Mouse (Mus musculus) gastrocnemius, postnatal 36 days (tissue): ENCODE results near the gene Gstm3. TPM values are rescaled to one million over a fixed set of nuclear protein-coding genes. Genes with fewer than 3 reads are reported as not detected.

Source experiments
- DNase-seq, 2 experiments: peaks; one replicate each; pipeline ENCODE4 v3.0.0; 2022
- intact Hi-C: fragments of 180-260 bp; cut with DNase I; formaldehyde crosslinking; loops from one replicate; pipeline ENCODE4 v1.15.1; 2025
- total RNA-seq, 2 experiments: library from RNA; stranded (reverse); gene quantifications; 2 replicates each; pipeline ENCODE4 v1.2.3; 2021

The Gstm3 gene
- total RNA-seq, 2 experiments from 2014 or later, result not detected

GRCm38 (mm10) chr3:107935268-107935667 lies 33.8 kb downstream of the Gstm3 start:
- intact Hi-C loops, result loop anchor here (5.0 to 10.0 kb wide), 2 partner anchors 127 to 210 kb away; partner anchors contain the start of gene Gnai3
- no peak for DNase-seq

- no peak for DNase-seq
- intact Hi-C loops, result loop anchor here (10.0 kb wide), 1 partner anchor 213 kb away; the partner anchor contains the start of gene Gnai3
These were observed 37.0 kb downstream of the Gstm3 start for GRCm38 (mm10) chr3:107932128-107932527.

GRCm38 (mm10) chr3:107931670-107932069 lies 37.4 kb downstream of the Gstm3 start, which contains the start of gene Gstm7:
Gstm7 (minus strand) TSS chr3:107931817.
- peak; percentile 92 to 95 for DNase-seq
- intact Hi-C loops, result loop anchor here (10.0 kb wide), 1 partner anchor 213 kb away; the partner anchor contains the start of gene Gnai3

GRCm38 (mm10) chr3:107931134-107931533 lies 37.9 kb downstream of the Gstm3 start:
- intact Hi-C loops, result loop anchor here (10.0 kb wide), 1 partner anchor 214 kb away; the partner anchor contains the start of gene Gnai3
- no peak for DNase-seq

- intact Hi-C loops, result loop anchor here (10.0 kb wide), 1 partner anchor 215 kb away; the partner anchor contains the start of gene Gnai3
- no peak for DNase-seq
These were observed 39.4 kb downstream of the Gstm3 start for GRCm38 (mm10) chr3:107929731-107930130.

- no peak for DNase-seq
- intact Hi-C loops, result no loop called here
These were observed 39.8 kb downstream of the Gstm3 start for GRCm38 (mm10) chr3:107929243-107929642.

GRCm38 (mm10) chr3:107928691-107929090 lies 40.4 kb downstream of the Gstm3 start:
- intact Hi-C loops, result no loop called here
- no peak for DNase-seq

GRCm38 (mm10) chr3:107927841-107928240 lies 41.2 kb downstream of the Gstm3 start:
- intact Hi-C loops, result no loop called here
- no peak for DNase-seq

GRCm38 (mm10) chr3:107925335-107925734 lies 43.7 kb downstream of the Gstm3 start:
- intact Hi-C loops, result no loop called here

GRCm38 (mm10) chr3:107920348-107920747 lies 48.7 kb downstream of the Gstm3 start:
- intact Hi-C loops, result no loop called here
- DNase-seq, result no peak

More at GRCm38 (mm10) chr3:107925335-107925734, 43.7 kb downstream of the Gstm3 start:
- no peak for DNase-seq

- DNase-seq, result peak in 1 of 2 experiments; percentile 27
These were observed 51.2 kb downstream of the Gstm3 start for GRCm38 (mm10) chr3:107917783-107918408.

GRCm38 (mm10) chr3:107917097-107917496 lies 52.0 kb downstream of the Gstm3 start:
- DNase-seq, result no peak
- intact Hi-C loops, result no loop called here

More at GRCm38 (mm10) chr3:107917783-107918408, 51.2 kb downstream of the Gstm3 start:
- intact Hi-C loops, result loop anchor here (2.0 kb wide), 1 partner anchor 51 kb away; no protein-coding TSS in a partner anchor

- intact Hi-C loops, result no loop called here
These were observed 52.4 kb downstream of the Gstm3 start for GRCm38 (mm10) chr3:107916674-107917073.

More at GRCm38 (mm10) chr3:107916674-107917073, 52.4 kb downstream of the Gstm3 start:
- DNase-seq, result no peak

Other genes with a start within 250 kb of the Gstm3 start
- gene Csf1, start 208.8 kb downstream of the Gstm3 start, total RNA-seq, result 1 to 10 TPM; 6.0 to 9.7 TPM
- not detected for gene Eps8l3, start 92.1 kb downstream of the Gstm3 start, total RNA-seq
- gene Gstm5, start 73.5 kb downstream of the Gstm3 start, total RNA-seq, result 10 to 100 TPM; 66.3 to 72.8 TPM
- gene Gstm7, start 37.5 kb downstream of the Gstm3 start, total RNA-seq, result 10 to 100 TPM in 1 of 2 experiments, 1 to 10 TPM in 1; 6.3 to 15.8 TPM
- under 1 TPM; 0.22 to 0.61 TPM for gene Gstm6, start 25.5 kb downstream of the Gstm3 start, total RNA-seq
- 100 to 1,000 TPM in 1 of 2 experiments, 10 to 100 TPM in 1; 51.9 to 103 TPM for gene Gstm2, start 17.2 kb upstream of the Gstm3 start, total RNA-seq
- gene Gstm1, start 48.7 kb upstream of the Gstm3 start, total RNA-seq, result 100 to 1,000 TPM; 138 to 202 TPM
- gene Gstm4, start 75.6 kb upstream of the Gstm3 start, total RNA-seq, result 10 to 100 TPM; 11.3 to 13.5 TPM
- gene Ampd2, start 117.4 kb upstream of the Gstm3 start, total RNA-seq, result 1 to 10 TPM; 3.8 TPM
- under 1 TPM; 0.25 to 0.28 TPM for gene Gnat2, start 123.5 kb upstream of the Gstm3 start, total RNA-seq
- 10 to 100 TPM in 1 of 2 experiments, 1 to 10 TPM in 1; 9.7 to 11.3 TPM for gene Gnai3, start 176.9 kb upstream of the Gstm3 start, total RNA-seq
- not detected for gene Gpr61, start 185.6 kb upstream of the Gstm3 start, total RNA-seq
- 10 to 100 TPM; 23.3 to 27.5 TPM for gene Amigo1, start 217.1 kb upstream of the Gstm3 start, total RNA-seq
- 1 to 10 TPM; 2.5 to 3.1 TPM for gene Cyb561d1, start 231.9 kb upstream of the Gstm3 start, total RNA-seq
- 1 to 10 TPM; 5.7 to 6.1 TPM for gene Atxn7l2, start 241.7 kb upstream of the Gstm3 start, total RNA-seq